Mouse (Mus musculus): ENCODE measurements at regions not wholly inside any gene's neighbourhood (a gene's known extent, or its start where the extent isn't known, plus 50 kb on each side); places are given as distances from the start of the nearest gene placed in this dataset.

DNA sequence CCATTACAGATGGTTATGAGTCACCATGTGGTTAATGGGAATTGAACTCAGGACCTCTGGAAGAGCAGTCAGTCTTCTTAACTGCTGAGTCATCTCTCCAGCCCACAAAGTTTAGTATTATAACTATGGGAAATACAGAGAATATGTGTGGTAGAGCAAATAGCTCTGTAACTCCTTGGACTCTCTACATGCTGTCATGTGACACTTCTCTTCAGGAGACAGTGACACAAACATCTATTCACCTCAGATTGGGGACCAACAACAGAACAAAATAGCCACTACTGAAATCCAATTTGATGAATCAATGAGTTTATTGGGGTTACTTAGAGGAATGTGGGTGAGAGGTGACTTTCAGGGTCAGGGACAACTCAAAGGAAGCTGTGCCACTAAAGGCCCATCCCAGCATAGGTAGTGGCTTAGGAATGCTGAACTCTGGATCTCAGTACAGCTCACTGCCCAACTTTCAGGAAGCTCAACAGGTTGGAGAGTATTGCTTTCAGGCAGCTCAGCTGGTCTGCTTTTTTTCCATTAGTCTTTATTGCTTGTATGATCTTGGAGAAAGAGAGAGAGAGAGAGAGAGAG is 71.8 kb upstream of the Ralgapa2 start:
- Histone ChIP-seq H3K9ac (ENCODE audit: low read length) (no peak overlapping the region), H3K27ac (ENCODE audit: low read depth, low read length) (no peak overlapping the region), H3K4me3 (ENCODE audit: low read depth, low read length) (no peak overlapping the region), H3K27me3 (ENCODE audit: control insufficient read depth, insufficient read depth, low read length) (no peaks in the 10 kb centered on the region), H3K36me3 (ENCODE audit: control insufficient read depth, insufficient read depth, low read length) (no peaks in the 10 kb centered on the region), H3K4me1 (replicated peaks; ENCODE audit: control insufficient read depth, insufficient read depth, low read length) (no peaks in the 10 kb centered on the region), H3K9me3 (ENCODE audit: control insufficient read depth, low read length) (no peaks in the 10 kb centered on the region), H3K4me2 (ENCODE audit: low read depth, low read length, severe bottlenecking) (no peak overlapping the region)
- ATAC-seq (replicated peaks; ENCODE audit: low FRiP score) = no peak
- no peak for DNase-seq (ENCODE audit: low spot score)

DNA sequence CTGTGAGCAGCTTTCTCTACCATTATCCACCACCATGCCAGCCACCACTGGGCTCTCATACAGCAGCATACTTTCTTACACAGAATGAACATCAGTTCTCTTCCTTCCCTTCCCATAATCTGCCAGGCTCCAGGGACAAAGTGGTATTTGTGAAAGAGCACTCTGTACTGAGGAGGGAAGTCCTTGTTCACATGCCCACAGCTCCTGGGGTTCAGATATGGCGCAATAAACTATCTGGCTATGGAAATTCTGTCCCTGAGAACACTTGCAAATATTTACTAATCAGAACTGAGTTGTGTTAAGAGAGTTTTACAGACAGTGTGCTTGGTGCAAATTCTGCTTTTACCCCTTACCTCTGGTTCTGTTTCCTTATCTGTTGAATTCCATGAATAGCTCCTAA is 74.2 kb upstream of the Ralgapa2 start:
- ATAC-seq (replicated peaks; ENCODE audit: low FRiP score) = no peak

DNA sequence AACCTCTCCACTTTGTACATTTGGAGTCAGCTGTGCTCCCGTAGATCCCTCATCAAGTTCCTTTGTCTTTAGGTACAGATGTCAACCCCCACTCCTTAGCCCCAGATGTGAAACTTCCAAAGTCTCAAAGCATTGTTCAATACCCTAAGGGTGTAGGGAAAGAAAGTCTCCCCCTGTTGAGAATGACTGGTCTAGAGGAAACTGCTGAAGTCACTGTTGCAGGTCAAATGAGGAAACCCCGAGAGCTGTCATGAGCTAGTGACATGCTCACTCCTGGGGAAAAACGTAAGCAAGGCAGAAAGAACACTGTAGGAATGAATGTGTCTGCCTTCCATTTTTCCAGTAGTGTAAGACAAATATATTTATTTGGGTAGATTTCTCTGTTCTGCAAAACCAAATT is 74.8 kb upstream of the Ralgapa2 start:
- H3K4me1 ChIP-seq (replicated peaks; ENCODE audit: control insufficient read depth, insufficient read depth, low read length) = no peaks in the 10 kb centered on the region
- WGBS = 67% methylated on average over 3 of the region's 3 CpGs
- no peak overlapping the region for H3K4me2 ChIP-seq (ENCODE audit: low read depth, low read length, severe bottlenecking)
- H3K9me3 ChIP-seq (ENCODE audit: control insufficient read depth, low read length) = no peaks in the 10 kb centered on the region
- no peaks in the 10 kb centered on the region for H3K27me3 ChIP-seq (ENCODE audit: control insufficient read depth, insufficient read depth, low read length)
- no peak overlapping the region for H3K4me3 ChIP-seq (ENCODE audit: low read depth, low read length)
- no peak overlapping the region for H3K9ac ChIP-seq (ENCODE audit: low read length)
- H3K36me3 ChIP-seq (ENCODE audit: control insufficient read depth, insufficient read depth, low read length) = no peaks in the 10 kb centered on the region
- H3K27ac ChIP-seq (ENCODE audit: low read depth, low read length) = no peak overlapping the region
- ATAC-seq (replicated peaks; ENCODE audit: low FRiP score) (no peak), DNase-seq (ENCODE audit: low spot score) (no peak)

More for the DNA sequence above, 74.2 kb upstream of the Ralgapa2 start:
- no peak overlapping the region for H3K27ac ChIP-seq (ENCODE audit: low read depth, low read length)
- no peak for DNase-seq (ENCODE audit: low spot score)
- H3K9ac ChIP-seq (ENCODE audit: low read length) = no peak overlapping the region
- H3K27me3 ChIP-seq (ENCODE audit: control insufficient read depth, insufficient read depth, low read length) = no peaks in the 10 kb centered on the region
- no peaks in the 10 kb centered on the region for H3K4me1 ChIP-seq (replicated peaks; ENCODE audit: control insufficient read depth, insufficient read depth, low read length)
- no peaks in the 10 kb centered on the region for H3K36me3 ChIP-seq (ENCODE audit: control insufficient read depth, insufficient read depth, low read length)
- no peaks in the 10 kb centered on the region for H3K9me3 ChIP-seq (ENCODE audit: control insufficient read depth, low read length)
- WGBS = 91% methylated on average over 1 of the region's 1 CpGs
- H3K4me3 ChIP-seq (ENCODE audit: low read depth, low read length) = no peak overlapping the region
- H3K4me2 ChIP-seq (ENCODE audit: low read depth, low read length, severe bottlenecking) = no peak overlapping the region

DNA sequence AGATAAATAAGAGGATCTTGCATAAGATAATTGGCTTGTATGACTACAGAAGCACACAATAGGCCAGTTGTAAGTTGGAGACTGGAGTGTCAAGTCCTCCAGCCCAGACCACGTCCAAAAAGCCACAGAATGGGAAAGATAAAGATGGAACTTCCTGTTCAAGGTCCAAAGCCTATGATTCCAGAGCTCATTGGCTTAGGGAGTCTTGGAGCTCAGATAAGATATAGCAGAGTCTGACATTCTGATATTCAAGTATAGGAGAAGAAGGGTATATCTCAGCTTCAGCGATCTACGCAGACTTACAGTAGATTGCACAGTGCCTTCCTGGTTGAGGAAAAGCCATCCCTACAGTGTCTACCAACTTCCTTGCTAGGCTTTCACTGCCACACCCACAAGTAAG is 77.7 kb upstream of the Ralgapa2 start:
- H3K27me3 ChIP-seq (ENCODE audit: control insufficient read depth, insufficient read depth, low read length) = no peaks in the 10 kb centered on the region
- DNase-seq (ENCODE audit: low spot score) (no peak), ATAC-seq (replicated peaks; ENCODE audit: low FRiP score) (no peak)
- H3K4me1 ChIP-seq (replicated peaks; ENCODE audit: control insufficient read depth, insufficient read depth, low read length) = no peaks in the 10 kb centered on the region
- no peaks in the 10 kb centered on the region for H3K36me3 ChIP-seq (ENCODE audit: control insufficient read depth, insufficient read depth, low read length)
- no peaks in the 10 kb centered on the region for H3K9me3 ChIP-seq (ENCODE audit: control insufficient read depth, low read length)
- no peak overlapping the region for H3K9ac ChIP-seq (ENCODE audit: low read length)
- no peak overlapping the region for H3K4me2 ChIP-seq (ENCODE audit: low read depth, low read length, severe bottlenecking)
- WGBS = 92% methylated on average over 3 of the region's 3 CpGs
- no peak overlapping the region for H3K27ac ChIP-seq (ENCODE audit: low read depth, low read length)
- no peak overlapping the region for H3K4me3 ChIP-seq (ENCODE audit: low read depth, low read length)

DNA sequence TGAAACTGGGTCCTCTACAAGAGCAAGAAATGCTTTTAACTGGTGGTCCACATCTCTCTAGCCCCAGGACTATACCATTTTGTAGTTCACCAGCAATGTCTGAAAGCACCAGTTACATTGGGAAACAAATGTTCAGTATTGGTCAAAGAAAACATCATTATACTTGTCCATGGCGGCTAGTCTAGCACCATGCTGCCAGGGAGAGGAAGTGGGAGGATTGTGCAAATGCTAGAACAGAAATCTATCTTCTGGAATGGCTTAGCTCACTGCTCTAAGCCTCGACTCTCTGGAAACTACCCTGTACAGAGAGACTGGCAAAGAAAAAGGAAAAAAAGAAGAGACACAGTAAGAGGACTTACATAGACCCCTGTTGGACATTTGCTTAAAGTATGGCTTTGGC is 81.1 kb upstream of the Ralgapa2 start:
- Histone ChIP-seq H3K4me2 (ENCODE audit: low read depth, low read length, severe bottlenecking) (no peak overlapping the region), H3K27ac (ENCODE audit: low read depth, low read length) (no peak overlapping the region), H3K9ac (ENCODE audit: low read length) (no peak overlapping the region), H3K27me3 (ENCODE audit: control insufficient read depth, insufficient read depth, low read length) (no peaks in the 10 kb centered on the region), H3K4me3 (ENCODE audit: low read depth, low read length) (no peak overlapping the region), H3K4me1 (replicated peaks; ENCODE audit: control insufficient read depth, insufficient read depth, low read length) (no peaks in the 10 kb centered on the region), H3K9me3 (ENCODE audit: control insufficient read depth, low read length) (no peaks in the 10 kb centered on the region), H3K36me3 (ENCODE audit: control insufficient read depth, insufficient read depth, low read length) (no peaks in the 10 kb centered on the region)
- WGBS = 79% methylated on average over 2 of the region's 2 CpGs
- ATAC-seq (replicated peaks; ENCODE audit: low FRiP score) = no peak
- DNase-seq (ENCODE audit: low spot score) = no peak

DNA sequence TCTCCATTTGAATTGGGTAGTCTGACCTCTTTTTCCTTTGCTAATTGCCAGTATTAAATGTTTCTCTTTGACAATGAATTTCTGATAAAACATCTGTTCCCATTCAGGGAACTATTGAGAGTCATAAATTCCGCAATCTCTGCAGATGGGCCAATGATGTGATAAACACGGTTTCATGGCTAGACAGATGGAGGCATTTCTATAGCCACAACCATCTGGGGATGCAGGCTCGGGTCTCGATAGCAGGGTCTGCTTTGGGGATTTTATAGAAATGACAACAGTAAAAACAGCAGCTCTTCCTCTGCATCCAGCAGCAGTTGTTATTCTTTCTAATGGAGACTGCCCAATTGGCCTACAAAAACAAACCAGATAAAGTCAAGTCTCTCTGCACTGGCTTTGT is 82.1 kb upstream of the Ralgapa2 start:
- 85% methylated on average over 4 of the region's 4 CpGs for WGBS
- ATAC-seq (replicated peaks; ENCODE audit: low FRiP score) = no peak

DNA sequence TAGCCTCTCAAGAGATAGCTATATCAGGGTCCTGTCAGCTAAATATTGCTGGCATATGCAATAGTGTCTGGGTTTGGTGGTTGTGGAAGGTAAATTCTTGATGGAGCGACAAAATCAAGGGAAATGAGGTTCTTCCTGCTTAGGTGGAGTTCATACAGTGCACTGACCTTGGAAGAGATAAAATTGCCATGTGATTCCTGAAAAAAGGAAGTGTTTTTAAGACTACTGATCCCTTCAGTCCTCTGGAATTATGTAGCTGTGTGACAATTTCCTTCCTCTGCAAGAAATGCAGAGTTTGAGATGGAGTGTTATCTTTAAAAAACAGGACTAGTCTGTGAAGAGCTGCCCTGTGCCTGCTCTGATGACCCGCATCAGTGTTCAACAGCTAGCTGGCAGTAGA is 83.5 kb upstream of the Ralgapa2 start:
- no peak for ATAC-seq (replicated peaks; ENCODE audit: low FRiP score)
- H3K9me3 ChIP-seq (ENCODE audit: control insufficient read depth, low read length) = no peaks in the 10 kb centered on the region
- H3K4me2 ChIP-seq (ENCODE audit: low read depth, low read length, severe bottlenecking) = no peak overlapping the region
- DNase-seq (ENCODE audit: low spot score) = no peak
- H3K27me3 ChIP-seq (ENCODE audit: control insufficient read depth, insufficient read depth, low read length) = no peaks in the 10 kb centered on the region
- H3K27ac ChIP-seq (ENCODE audit: low read depth, low read length) = no peak overlapping the region
- no peak overlapping the region for H3K4me3 ChIP-seq (ENCODE audit: low read depth, low read length)
- no peak overlapping the region for H3K9ac ChIP-seq (ENCODE audit: low read length)
- 92% methylated on average over 2 of the region's 2 CpGs for WGBS
- no peaks in the 10 kb centered on the region for H3K36me3 ChIP-seq (ENCODE audit: control insufficient read depth, insufficient read depth, low read length)
- H3K4me1 ChIP-seq (replicated peaks; ENCODE audit: control insufficient read depth, insufficient read depth, low read length) = no peaks in the 10 kb centered on the region

More for the DNA sequence above, 82.1 kb upstream of the Ralgapa2 start:
- Histone ChIP-seq H3K4me3 (ENCODE audit: low read depth, low read length) (no peak overlapping the region), H3K36me3 (ENCODE audit: control insufficient read depth, insufficient read depth, low read length) (no peaks in the 10 kb centered on the region), H3K4me1 (replicated peaks; ENCODE audit: control insufficient read depth, insufficient read depth, low read length) (no peaks in the 10 kb centered on the region), H3K27me3 (ENCODE audit: control insufficient read depth, insufficient read depth, low read length) (no peaks in the 10 kb centered on the region), H3K9me3 (ENCODE audit: control insufficient read depth, low read length) (no peaks in the 10 kb centered on the region), H3K9ac (ENCODE audit: low read length) (no peak overlapping the region), H3K4me2 (ENCODE audit: low read depth, low read length, severe bottlenecking) (no peak overlapping the region), H3K27ac (ENCODE audit: low read depth, low read length) (no peak overlapping the region)
- DNase-seq (ENCODE audit: low spot score) = no peak

DNA sequence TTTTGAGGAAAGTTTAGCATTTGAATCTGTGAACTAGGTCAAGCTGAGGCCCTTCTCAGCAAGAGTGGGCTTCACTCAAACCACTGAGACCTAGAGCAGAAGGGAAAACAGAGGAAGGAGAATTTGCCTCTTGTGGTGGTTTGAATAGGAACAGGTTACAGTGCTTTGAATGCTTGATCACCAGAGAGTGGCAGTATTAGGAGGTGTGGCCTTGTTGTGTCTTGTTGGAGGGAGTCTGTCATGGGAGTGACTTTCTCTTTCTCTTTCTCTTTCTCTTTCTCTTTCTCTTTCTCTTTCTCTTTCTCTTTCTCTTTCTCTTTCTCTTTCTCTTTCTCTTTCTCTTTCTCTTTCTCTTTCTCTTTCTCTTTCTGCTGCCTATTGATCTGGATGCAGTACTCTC is 94.0 kb upstream of the Ralgapa2 start:
- Histone ChIP-seq H3K9me3 (ENCODE audit: control insufficient read depth, low read length) (no peaks in the 10 kb centered on the region), H3K27me3 (ENCODE audit: control insufficient read depth, insufficient read depth, low read length) (no peaks in the 10 kb centered on the region), H3K9ac (ENCODE audit: low read length) (no peak overlapping the region), H3K4me3 (ENCODE audit: low read depth, low read length) (no peak overlapping the region), H3K27ac (ENCODE audit: low read depth, low read length) (no peak overlapping the region), H3K4me2 (ENCODE audit: low read depth, low read length, severe bottlenecking) (no peak overlapping the region), H3K36me3 (ENCODE audit: control insufficient read depth, insufficient read depth, low read length) (no peaks in the 10 kb centered on the region), H3K4me1 (replicated peaks; ENCODE audit: control insufficient read depth, insufficient read depth, low read length) (no peaks in the 10 kb centered on the region)
- ATAC-seq (replicated peaks; ENCODE audit: low FRiP score) = no peak
- no peak for DNase-seq (ENCODE audit: low spot score)

DNA sequence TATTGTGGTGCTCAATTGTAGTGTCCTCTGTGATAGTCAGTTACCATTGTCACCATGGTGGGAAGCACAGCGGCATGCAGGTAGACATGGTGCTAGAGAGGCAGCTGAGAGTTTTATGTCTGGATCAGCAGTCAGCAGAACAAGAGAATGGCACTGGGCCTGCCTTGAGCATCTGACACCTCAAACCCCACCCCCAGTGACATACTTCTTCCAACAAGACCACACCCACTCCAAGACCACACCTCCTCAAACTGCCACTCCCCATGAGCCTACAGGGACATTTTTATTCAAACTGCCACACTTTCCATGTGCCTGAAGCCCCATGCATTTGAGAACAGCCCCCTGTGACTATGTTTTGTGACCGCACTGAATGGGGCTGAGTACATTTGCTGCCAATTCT is 98.8 kb upstream of the Ralgapa2 start:
- no peak for DNase-seq (ENCODE audit: low spot score)
- Histone ChIP-seq H3K9ac (ENCODE audit: low read length) (no peak overlapping the region), H3K27me3 (ENCODE audit: control insufficient read depth, insufficient read depth, low read length) (no peaks in the 10 kb centered on the region; the same call in 1 of the 2 replicates), H3K9me3 (ENCODE audit: control insufficient read depth, low read length) (no peaks in the 10 kb centered on the region), H3K4me2 (ENCODE audit: low read depth, low read length, severe bottlenecking) (no peak overlapping the region), H3K4me3 (ENCODE audit: low read depth, low read length) (no peak overlapping the region), H3K36me3 (ENCODE audit: control insufficient read depth, insufficient read depth, low read length) (no peaks in the 10 kb centered on the region), H3K27ac (ENCODE audit: low read depth, low read length) (no peak overlapping the region), H3K4me1 (replicated peaks; ENCODE audit: control insufficient read depth, insufficient read depth, low read length) (no peaks in the 10 kb centered on the region)
- WGBS = 96% methylated on average over 2 of the region's 2 CpGs
- no peak for ATAC-seq (replicated peaks; ENCODE audit: low FRiP score)
